Mouse (Mus musculus): Measurements from ENCODE around the gene Arnt2. TPM values are rescaled to one million over a fixed set of nuclear protein-coding genes. Genes with fewer than 3 reads are reported as not detected.
A peak's percentile ranks its signal among the peaks of the same experiment; 100 is the strongest.

Gene Arnt2
- polyA plus RNA-seq, 1 experiment: 2.5 TPM

DNA sequence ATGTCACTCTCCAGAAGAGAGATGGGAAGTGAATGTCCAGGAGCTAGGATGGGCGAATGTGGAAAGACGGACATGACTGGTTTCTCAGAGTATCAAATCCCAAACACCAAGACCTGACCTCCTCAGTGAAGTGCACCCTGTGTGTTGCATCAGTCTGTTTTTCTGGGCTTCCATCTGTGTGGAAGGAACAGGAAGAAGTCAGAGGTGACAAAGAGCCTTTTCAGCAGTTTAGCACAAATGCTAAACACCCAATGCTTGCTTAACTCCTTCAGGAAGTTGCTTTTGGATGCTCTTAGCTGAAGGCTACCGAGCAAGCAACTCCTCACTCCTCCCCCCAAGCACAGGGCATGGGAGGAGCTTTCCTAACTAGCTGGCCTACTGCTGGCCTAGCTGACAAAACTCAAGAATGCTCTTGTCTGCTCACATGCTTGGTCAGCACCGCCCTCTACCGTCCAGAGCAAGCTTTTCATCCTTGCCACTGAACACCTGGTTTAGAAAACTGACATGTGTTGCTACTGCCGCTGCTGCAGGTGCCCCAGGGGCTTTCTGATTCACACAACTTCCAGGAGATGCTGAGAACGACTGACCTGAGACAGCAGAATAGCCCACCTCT, 137.7 kb downstream of the Arnt2 start:
- no peak overlapping the region for H3K27ac ChIP-seq (ENCODE audit: control insufficient read depth, insufficient read depth, low read depth, low read length, poor library complexity)
- WGBS: 23% methylated on average over 7 of the region's 7 CpGs
- TF ChIP-seq POLR2A (IDR thresholded peaks at IDR 0.05; ENCODE audit: borderline replicate concordance, control insufficient read depth, low read depth, low read length): no peak
- TF ChIP-seq CTCF (IDR thresholded peaks at IDR 0.05; ENCODE audit: control insufficient read depth, insufficient read depth, low read length): peak; percentile 94
- no peak overlapping the region for H3K4me3 ChIP-seq (replicated peaks; ENCODE audit: control insufficient read depth, low read depth, low read length)
- H3K4me1 ChIP-seq (ENCODE audit: control insufficient read depth, insufficient read depth, low read length): no peaks in the 10 kb centered on the region

DNA sequence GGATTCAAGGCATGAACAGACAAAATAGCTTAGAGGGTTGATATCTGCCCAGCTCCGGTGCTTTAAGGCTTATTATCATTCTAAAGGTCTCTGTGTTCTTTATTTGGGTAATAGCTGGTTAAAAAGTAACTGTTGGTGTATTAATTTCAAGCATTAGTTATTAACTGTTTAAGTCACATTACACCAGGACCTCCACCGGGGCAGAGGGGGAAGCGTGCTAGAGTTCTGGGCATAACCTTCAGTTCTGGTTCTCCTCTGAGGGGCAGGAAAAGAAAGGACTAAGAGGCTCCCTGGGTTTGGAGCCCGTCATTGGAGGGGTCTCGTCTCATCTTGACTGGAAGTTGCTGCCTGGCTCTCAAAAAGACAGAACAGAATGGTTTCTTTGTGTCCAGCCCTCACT, 138.5 kb downstream of the Arnt2 start:
- Histone ChIP-seq H3K27ac (ENCODE audit: control insufficient read depth, insufficient read depth, low read depth, low read length, poor library complexity) (no peak overlapping the region), H3K4me1 (ENCODE audit: control insufficient read depth, insufficient read depth, low read length) (no peaks in the 10 kb centered on the region), H3K4me3 (replicated peaks; ENCODE audit: control insufficient read depth, low read depth, low read length) (no peak overlapping the region)
- no peak for TF ChIP-seq POLR2A (IDR thresholded peaks at IDR 0.05; ENCODE audit: borderline replicate concordance, control insufficient read depth, low read depth, low read length)
- no peak for TF ChIP-seq CTCF (IDR thresholded peaks at IDR 0.05; ENCODE audit: control insufficient read depth, insufficient read depth, low read length)
- WGBS: 68% methylated on average over 5 of the region's 5 CpGs

DNA sequence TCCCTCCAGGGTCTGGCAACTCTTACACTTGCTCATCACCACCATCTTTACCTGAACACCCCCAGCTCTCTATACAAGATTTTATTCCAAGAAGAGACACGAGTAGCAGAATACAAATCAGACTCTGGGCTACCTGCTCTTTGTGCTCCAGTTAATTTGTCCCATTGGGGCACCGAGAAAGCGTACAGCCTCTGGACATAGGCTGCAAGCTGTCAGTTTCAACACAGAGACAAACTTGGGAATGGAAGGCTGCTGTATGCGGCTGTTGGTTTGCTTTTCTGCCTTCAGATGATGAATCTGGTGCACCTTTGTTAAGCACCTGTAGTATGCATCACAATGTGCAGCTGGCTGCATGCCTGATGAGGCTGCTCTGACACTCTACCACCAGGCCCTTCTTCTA, 146.5 kb downstream of the Arnt2 start:
- Histone ChIP-seq H3K4me3 (replicated peaks; ENCODE audit: control insufficient read depth, low read depth, low read length) (no peak overlapping the region), H3K27ac (ENCODE audit: control insufficient read depth, insufficient read depth, low read depth, low read length, poor library complexity) (no peak overlapping the region), H3K4me1 (ENCODE audit: control insufficient read depth, insufficient read depth, low read length) (no peaks in the 10 kb centered on the region)
- WGBS: 65% methylated on average over 4 of the region's 4 CpGs
- TF ChIP-seq POLR2A (IDR thresholded peaks at IDR 0.05; ENCODE audit: borderline replicate concordance, control insufficient read depth, low read depth, low read length) (no peak), CTCF (IDR thresholded peaks at IDR 0.05; ENCODE audit: control insufficient read depth, insufficient read depth, low read length) (no peak)

DNA sequence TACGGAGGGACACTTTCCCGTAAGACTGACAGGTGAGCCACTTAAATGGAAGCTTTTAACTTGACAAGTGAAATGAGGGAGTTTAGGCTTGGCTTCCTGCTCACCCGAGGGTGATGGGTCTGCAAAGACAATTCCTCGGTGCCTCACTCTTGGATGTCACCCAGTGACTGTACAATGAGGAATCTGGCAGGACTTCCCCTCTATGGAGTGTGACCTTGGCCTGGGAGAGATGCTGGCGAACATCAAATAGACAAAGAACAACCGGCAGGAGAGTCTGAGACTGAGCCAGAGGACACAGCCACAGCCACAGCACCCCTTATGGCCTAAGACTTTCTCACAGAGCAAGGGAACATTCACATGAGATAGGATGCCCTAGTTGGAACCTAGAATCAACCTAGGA, 148.6 kb downstream of the Arnt2 start:
- no peaks in the 10 kb centered on the region for H3K4me1 ChIP-seq (ENCODE audit: control insufficient read depth, insufficient read depth, low read length)
- H3K27ac ChIP-seq (ENCODE audit: control insufficient read depth, insufficient read depth, low read depth, low read length, poor library complexity): no peak overlapping the region
- WGBS: 68% methylated on average over 6 of the region's 6 CpGs
- TF ChIP-seq POLR2A (IDR thresholded peaks at IDR 0.05; ENCODE audit: borderline replicate concordance, control insufficient read depth, low read depth, low read length) (no peak), CTCF (IDR thresholded peaks at IDR 0.05; ENCODE audit: control insufficient read depth, insufficient read depth, low read length) (no peak)
- H3K4me3 ChIP-seq (replicated peaks; ENCODE audit: control insufficient read depth, low read depth, low read length): no peak overlapping the region

DNA sequence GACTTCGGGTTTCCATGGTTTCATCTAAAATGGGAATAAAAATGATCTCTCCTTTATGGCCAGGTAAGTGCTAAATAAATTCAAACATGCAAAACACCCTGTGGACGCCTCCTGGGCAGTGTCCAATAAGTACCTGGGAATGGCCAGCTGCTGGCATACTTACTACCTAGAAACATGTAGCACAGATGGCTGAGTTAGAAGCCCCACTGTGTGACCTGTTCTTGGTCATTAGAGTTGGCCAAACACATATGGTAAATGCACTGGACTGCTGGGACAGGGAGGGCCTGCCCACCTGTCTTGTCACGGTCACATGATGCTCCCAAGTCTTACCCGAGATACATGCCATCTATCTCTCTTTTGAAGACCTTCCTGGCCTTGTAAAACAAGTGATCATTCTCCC, 149.6 kb downstream of the Arnt2 start:
- H3K4me3 ChIP-seq (replicated peaks; ENCODE audit: control insufficient read depth, low read depth, low read length): no peak overlapping the region

DNA sequence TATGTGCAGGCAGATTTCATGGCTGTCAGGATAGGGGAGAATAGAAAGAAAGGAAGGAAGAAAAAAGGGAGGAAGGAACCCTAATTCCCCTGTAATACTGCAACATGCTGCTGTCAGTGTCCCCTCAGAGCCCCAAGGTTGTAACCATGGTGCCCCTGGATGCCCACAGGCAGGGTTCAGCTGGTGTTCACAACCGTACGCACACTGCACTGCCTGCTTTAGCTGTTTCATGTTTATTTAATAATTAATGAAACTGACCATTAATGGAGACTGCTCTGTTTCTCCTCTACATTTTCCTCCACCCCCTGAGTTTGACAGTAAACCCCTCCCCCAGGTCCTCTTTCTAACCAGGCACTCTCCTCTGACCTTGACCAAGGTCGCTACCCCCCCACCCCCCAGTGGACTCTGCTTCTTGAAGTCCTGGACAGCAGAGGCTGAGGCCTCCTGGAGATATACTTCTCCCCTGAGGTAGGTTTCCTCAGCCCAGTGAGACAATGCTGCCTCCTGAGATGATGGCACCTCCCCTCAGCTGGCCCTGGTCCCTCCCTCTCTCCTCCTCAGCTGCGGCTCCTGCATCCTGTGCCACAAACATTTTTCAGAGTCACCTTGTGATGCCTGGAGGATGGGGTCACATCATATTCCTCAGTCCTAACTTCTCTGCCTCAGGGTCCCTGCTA, 150.5 kb downstream of the Arnt2 start:
- H3K4me3 ChIP-seq (replicated peaks; ENCODE audit: control insufficient read depth, low read depth, low read length): no peak overlapping the region
- H3K4me1 ChIP-seq (ENCODE audit: control insufficient read depth, insufficient read depth, low read length): no peaks in the 10 kb centered on the region
- TF ChIP-seq POLR2A (IDR thresholded peaks at IDR 0.05; ENCODE audit: borderline replicate concordance, control insufficient read depth, low read depth, low read length) (no peak), CTCF (IDR thresholded peaks at IDR 0.05; ENCODE audit: control insufficient read depth, insufficient read depth, low read length) (no peak)
- no peak overlapping the region for H3K27ac ChIP-seq (ENCODE audit: control insufficient read depth, insufficient read depth, low read depth, low read length, poor library complexity)
- 67% methylated on average over 4 of the region's 4 CpGs for WGBS

More for the DNA sequence above, 149.6 kb downstream of the Arnt2 start:
- WGBS: 81% methylated on average over 4 of the region's 4 CpGs
- TF ChIP-seq CTCF (IDR thresholded peaks at IDR 0.05; ENCODE audit: control insufficient read depth, insufficient read depth, low read length) (no peak), POLR2A (IDR thresholded peaks at IDR 0.05; ENCODE audit: borderline replicate concordance, control insufficient read depth, low read depth, low read length) (no peak)
- Histone ChIP-seq H3K4me1 (ENCODE audit: control insufficient read depth, insufficient read depth, low read length) (no peaks in the 10 kb centered on the region), H3K27ac (ENCODE audit: control insufficient read depth, insufficient read depth, low read depth, low read length, poor library complexity) (no peak overlapping the region)

DNA sequence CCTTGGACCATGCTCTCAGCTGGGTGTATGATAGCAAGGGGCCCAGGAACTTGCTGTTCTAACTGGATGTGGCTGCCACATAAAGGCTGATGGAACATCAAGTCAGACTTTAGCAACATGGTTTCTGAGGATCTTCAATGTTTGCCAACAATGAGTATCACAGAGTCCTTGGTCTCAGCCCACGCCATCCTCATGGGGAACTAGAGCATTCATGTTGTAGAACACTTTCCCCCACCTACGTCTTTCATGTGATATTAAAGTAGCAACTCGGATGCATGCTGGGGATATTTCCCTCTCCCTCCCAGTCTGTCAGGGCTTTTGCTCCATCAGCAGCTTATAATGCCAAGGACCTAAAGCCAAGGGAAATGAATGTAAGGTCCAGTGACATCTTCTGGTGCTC, 153.3 kb downstream of the Arnt2 start:
- Histone ChIP-seq H3K4me3 (replicated peaks; ENCODE audit: control insufficient read depth, low read depth, low read length) (no peak overlapping the region), H3K27ac (ENCODE audit: control insufficient read depth, insufficient read depth, low read depth, low read length, poor library complexity) (no peak overlapping the region), H3K4me1 (ENCODE audit: control insufficient read depth, insufficient read depth, low read length) (no peaks in the 10 kb centered on the region)
- 78% methylated on average over 3 of the region's 3 CpGs for WGBS
- TF ChIP-seq POLR2A (IDR thresholded peaks at IDR 0.05; ENCODE audit: borderline replicate concordance, control insufficient read depth, low read depth, low read length): no peak
- TF ChIP-seq CTCF (IDR thresholded peaks at IDR 0.05; ENCODE audit: control insufficient read depth, insufficient read depth, low read length): no peak

DNA sequence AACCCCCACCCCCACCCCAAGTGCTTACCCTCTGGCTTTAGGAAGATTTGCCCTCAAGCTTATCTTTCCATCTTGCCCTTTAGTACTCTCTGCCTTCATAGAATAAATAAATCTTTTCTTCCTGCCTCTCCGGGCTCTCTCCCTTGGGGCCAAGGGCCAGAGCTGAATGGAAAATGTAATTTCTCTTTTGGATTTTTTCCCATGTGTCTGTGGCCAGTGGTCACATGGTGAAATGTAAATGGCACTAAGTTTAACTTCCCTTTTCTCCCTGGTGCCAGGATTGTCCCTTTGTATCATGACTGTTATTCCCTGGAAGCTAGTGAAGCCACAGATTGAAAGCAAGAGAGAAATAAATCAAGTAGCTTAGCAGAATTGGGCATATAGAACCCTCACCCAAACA, 153.7 kb downstream of the Arnt2 start:
- no peak for TF ChIP-seq POLR2A (IDR thresholded peaks at IDR 0.05; ENCODE audit: borderline replicate concordance, control insufficient read depth, low read depth, low read length)
- no peak for TF ChIP-seq CTCF (IDR thresholded peaks at IDR 0.05; ENCODE audit: control insufficient read depth, insufficient read depth, low read length)
- Histone ChIP-seq H3K4me3 (replicated peaks; ENCODE audit: control insufficient read depth, low read depth, low read length) (no peak overlapping the region), H3K27ac (ENCODE audit: control insufficient read depth, insufficient read depth, low read depth, low read length, poor library complexity) (no peak overlapping the region), H3K4me1 (ENCODE audit: control insufficient read depth, insufficient read depth, low read length) (no peaks in the 10 kb centered on the region)
- WGBS: 34% methylated on average over 1 of the region's 1 CpGs

Data from bone marrow, adult 2 months (tissue).